Mouse (Mus musculus) ES-E14 (cell line): Measurements from ENCODE around the gene Pea15a.

Experiments used
- CHD2 ChIP-seq: IDR thresholded peaks from 2 replicates; pipeline ENCODE4 v1.6.1; 2014; ENCODE audit warnings: mild to moderate bottlenecking, low read depth, low read length, inconsistent platforms
- HCFC1 ChIP-seq: IDR thresholded peaks from 2 replicates; pipeline ENCODE4 v1.6.1; 2012; ENCODE audit warnings: low read length, inconsistent platforms, borderline replicate concordance; ENCODE audit not compliant: insufficient read depth
- MAFK ChIP-seq: IDR thresholded peaks from 2 replicates; pipeline ENCODE4 v1.6.1; 2014; ENCODE audit warnings: mild to moderate bottlenecking, low read depth, low read length, inconsistent platforms; ENCODE audit not compliant: insufficient read depth
- ZC3H11A ChIP-seq: IDR thresholded peaks from 2 replicates; pipeline ENCODE4 v1.6.1; 2012; ENCODE audit warnings: low read depth, mild to moderate bottlenecking, inconsistent platforms, low read length, borderline replicate concordance
- ZNF384 ChIP-seq: IDR thresholded peaks from 2 replicates; pipeline ENCODE4 v1.6.1; 2012; ENCODE audit warnings: low read depth, low read length, inconsistent platforms

- TF ChIP-seq ZC3H11A, result no peak
- no peak for TF ChIP-seq ZNF384
- TF ChIP-seq MAFK, result no peak
- TF ChIP-seq HCFC1, result no peak
- no peak for TF ChIP-seq CHD2
Measured at GRCm38 (mm10) chr1:172207111-172207584, 544 bp upstream of the Pea15a start.
